Mouse (Mus musculus) neural tube, embryonic 11.5 days (tissue): ENCODE results near the gene Faim2. TPM values are rescaled to one million over a fixed set of nuclear protein-coding genes. Genes with fewer than 3 reads are reported as not detected.
A peak's percentile ranks its signal among the peaks of the same experiment; 100 is the strongest.

Source experiments
- ATAC-seq: fragments of 200-750 bp; cut with Nextera tagmentation; 2 replicates; pipeline ENCODE4 v1.8.0; 2017; ENCODE audit warnings: moderate number of reproducible peaks, mild to moderate bottlenecking, moderate TSS enrichment, moderate library complexity; ENCODE audit not compliant: insufficient read depth, low FRiP score, low TSS enrichment
- DNase-seq: peaks from one replicate; pipeline ENCODE4 v3.0.0-alpha.2; 2015; ENCODE audit warnings: low spot score
- H3K27ac ChIP-seq: fragments of 300-500 bp; sonication (generic); 2 replicates; pipeline ENCODE4 v1.5.1; 2014; ENCODE audit warnings: low read depth, mild to moderate bottlenecking, low read length
- H3K27me3 ChIP-seq: fragments of 300-500 bp; sonication (generic); 2 replicates; pipeline ENCODE4 v1.6.1; 2014; ENCODE audit warnings: mild to moderate bottlenecking, low read length, mixed read lengths; ENCODE audit not compliant: control insufficient read depth, insufficient read depth
- H3K36me3 ChIP-seq: fragments of 300-500 bp; sonication (generic); 2 replicates; pipeline ENCODE4 v1.6.1; 2014; ENCODE audit warnings: mild to moderate bottlenecking, low read length, moderate library complexity, mixed read lengths; ENCODE audit not compliant: control insufficient read depth, insufficient read depth
- H3K4me1 ChIP-seq: fragments of 300-500 bp; sonication (generic); 2 replicates; pipeline ENCODE4 v1.6.1; 2014; ENCODE audit warnings: low read length, mixed read lengths; ENCODE audit not compliant: control insufficient read depth, insufficient read depth
- H3K4me2 ChIP-seq: fragments of 300-500 bp; sonication (generic); 2 replicates; pipeline ENCODE4 v1.6.1; 2014; ENCODE audit warnings: low read depth, mild to moderate bottlenecking, moderate library complexity
- H3K4me3 ChIP-seq: fragments of 300-500 bp; sonication (generic); 2 replicates; pipeline ENCODE4 v1.5.1; 2014; ENCODE audit warnings: low read depth, low read length
- H3K9ac ChIP-seq: fragments of 300-500 bp; sonication (generic); 2 replicates; pipeline ENCODE4 v1.6.1; 2014; ENCODE audit warnings: mild to moderate bottlenecking, low read length
- H3K9me3 ChIP-seq: fragments of 300-500 bp; sonication (generic); 2 replicates; pipeline ENCODE4 v1.6.1; 2016; ENCODE audit warnings: low read length; ENCODE audit not compliant: control insufficient read depth
- WGBS: fragments of 180-500 bp; shearing (Covaris S2); extraction: QIAGEN DNeasy Blood & Tissue Kit; methylation state at CpG from one replicate; pipeline ENCODE4 v1.1.7; 2014; 5-methylcytosine and 5-hydroxymethylcytosine counted together
- polyA plus RNA-seq: library from polyadenylated mRNA; unstranded; fragments of >200 nt; fragmentation: Nextera tagmentation; extraction: Ambion mirVana; gene quantifications from 2 replicates; pipeline ENCODE4 v1.2.1, GENCODE M21; 2014

The Faim2 gene
- polyA plus RNA-seq, 1 experiment from 2014 or later, result 2.3 TPM

GRCm38 (mm10) chr15:99501292-99502260 is 26.4 kb downstream of the Faim2 start:
- Histone ChIP-seq H3K9me3 (no peaks in the 10 kb centered on the region), H3K27ac (peak overlapping the region; percentile 70)
- WGBS, result 68% methylated on average over 20 of the region's 20 CpGs

GRCm38 (mm10) chr15:99500320-99500719 is 27.6 kb downstream of the Faim2 start:
- ATAC-seq (no peak), DNase-seq (no peak)
- no peaks in the 10 kb centered on the region for H3K36me3 ChIP-seq
- H3K4me3 ChIP-seq, result no peak overlapping the region
- no peaks in the 10 kb centered on the region for H3K27me3 ChIP-seq
- H3K4me1 ChIP-seq, result peaks cover 1% of the 10 kb centered on the region; the same call in 1 of the 2 replicates
- no peaks in the 10 kb centered on the region for H3K9me3 ChIP-seq
- no peak overlapping the region for H3K4me2 ChIP-seq
- no peak overlapping the region for H3K9ac ChIP-seq
- no peak overlapping the region for H3K27ac ChIP-seq
- 46% methylated on average over 5 of the region's 5 CpGs for WGBS

More at GRCm38 (mm10) chr15:99501292-99502260, 26.4 kb downstream of the Faim2 start:
- no peaks in the 10 kb centered on the region for H3K36me3 ChIP-seq
- H3K27me3 ChIP-seq, result no peaks in the 10 kb centered on the region
- ATAC-seq (no peak), DNase-seq (peak; percentile 46)
- no peak overlapping the region for H3K4me3 ChIP-seq
- no peak overlapping the region for H3K4me2 ChIP-seq
- H3K9ac ChIP-seq, result no peak overlapping the region
- peaks cover 3% of the 10 kb centered on the region; the same call in 1 of the 2 replicates for H3K4me1 ChIP-seq

GRCm38 (mm10) chr15:99499726-99500125 is 28.2 kb downstream of the Faim2 start:
- no peaks in the 10 kb centered on the region for H3K27me3 ChIP-seq
- H3K9ac ChIP-seq, result no peak overlapping the region
- 44% methylated on average over 6 of the region's 6 CpGs for WGBS
- no peaks in the 10 kb centered on the region for H3K36me3 ChIP-seq
- DNase-seq (no peak), ATAC-seq (no peak)
- no peak overlapping the region for H3K4me2 ChIP-seq
- H3K27ac ChIP-seq, result no peak overlapping the region
- no peak overlapping the region for H3K4me3 ChIP-seq
- no peaks in the 10 kb centered on the region for H3K9me3 ChIP-seq
- no peaks in the 10 kb centered on the region; the same call in 1 of the 2 replicates for H3K4me1 ChIP-seq

- DNase-seq, result no peak
- Histone ChIP-seq H3K27me3 (no peaks in the 10 kb centered on the region), H3K36me3 (no peaks in the 10 kb centered on the region), H3K27ac (no peak overlapping the region), H3K4me1 (no peaks in the 10 kb centered on the region; the same call in 1 of the 2 replicates), H3K4me2 (no peak overlapping the region), H3K4me3 (no peak overlapping the region), H3K9me3 (no peaks in the 10 kb centered on the region), H3K9ac (0 out of 2 replicates have a peak overlapping the region, but pooled peaks have one; percentile 10)
- no peak for ATAC-seq
- WGBS, result 81% methylated on average over 4 of the region's 4 CpGs
Measured at GRCm38 (mm10) chr15:99498781-99499180, 29.2 kb downstream of the Faim2 start.

- 0 out of 2 replicates have a peak overlapping the region, but pooled peaks have one; percentile 10 for H3K9ac ChIP-seq
- H3K36me3 ChIP-seq, result no peaks in the 10 kb centered on the region
- DNase-seq (no peak), ATAC-seq (no peak)
- 85% methylated on average over 4 of the region's 4 CpGs for WGBS
- H3K27me3 ChIP-seq, result no peaks in the 10 kb centered on the region
- H3K4me2 ChIP-seq, result no peak overlapping the region
- H3K27ac ChIP-seq, result no peak overlapping the region
- no peak overlapping the region for H3K4me3 ChIP-seq
- H3K9me3 ChIP-seq, result no peaks in the 10 kb centered on the region
- H3K4me1 ChIP-seq, result no peaks in the 10 kb centered on the region; the same call in 1 of the 2 replicates
Measured at GRCm38 (mm10) chr15:99498356-99498755, 29.6 kb downstream of the Faim2 start.

- H3K9ac ChIP-seq, result no peak overlapping the region
- 56% methylated on average over 12 of the region's 12 CpGs for WGBS
- H3K36me3 ChIP-seq, result no peaks in the 10 kb centered on the region
- no peak overlapping the region for H3K4me3 ChIP-seq
- DNase-seq (no peak), ATAC-seq (no peak)
- H3K4me2 ChIP-seq, result no peak overlapping the region
- no peak overlapping the region for H3K27ac ChIP-seq
- H3K4me1 ChIP-seq, result no peaks in the 10 kb centered on the region; the same call in 1 of the 2 replicates
- no peaks in the 10 kb centered on the region for H3K9me3 ChIP-seq
- H3K27me3 ChIP-seq, result no peaks in the 10 kb centered on the region
Measured at GRCm38 (mm10) chr15:99497527-99498242, 30.3 kb downstream of the Faim2 start.

GRCm38 (mm10) chr15:99497061-99497460 is 30.9 kb downstream of the Faim2 start:
- DNase-seq (peak; percentile 82), ATAC-seq (peak; percentile 45; the same call in 1 of the 2 replicates)
- no peak overlapping the region for H3K4me2 ChIP-seq
- no peak overlapping the region for H3K4me3 ChIP-seq
- H3K9ac ChIP-seq, result no peak overlapping the region
- WGBS, result 10% methylated on average over 4 of the region's 4 CpGs
- H3K27ac ChIP-seq, result no peak overlapping the region
- no peaks in the 10 kb centered on the region for H3K9me3 ChIP-seq
- no peaks in the 10 kb centered on the region for H3K36me3 ChIP-seq
- H3K27me3 ChIP-seq, result no peaks in the 10 kb centered on the region
- H3K4me1 ChIP-seq, result no peaks in the 10 kb centered on the region; the same call in 1 of the 2 replicates

- H3K4me1 ChIP-seq, result no peaks in the 10 kb centered on the region
- H3K9ac ChIP-seq, result no peak overlapping the region
- H3K4me2 ChIP-seq, result no peak overlapping the region
- 75% methylated on average over 6 of the region's 6 CpGs for WGBS
- ATAC-seq (no peak), DNase-seq (no peak)
- no peaks in the 10 kb centered on the region for H3K9me3 ChIP-seq
- H3K4me3 ChIP-seq, result no peak overlapping the region
- H3K36me3 ChIP-seq, result no peaks in the 10 kb centered on the region
- no peaks in the 10 kb centered on the region for H3K27me3 ChIP-seq
- no peak overlapping the region for H3K27ac ChIP-seq
Measured at GRCm38 (mm10) chr15:99484745-99485144, 43.2 kb downstream of the Faim2 start.
